Mouse (Mus musculus): ENCODE measurements around the gene Actrt2. TPM values are rescaled to one million over a fixed set of nuclear protein-coding genes. Genes with fewer than 3 reads are reported as not detected.

The Actrt2 gene
- polyA plus RNA-seq, 1 experiment: 0.06 TPM

GRCm38 (mm10) chr4:154672027-154672426 lies 4.4 kb upstream of the Actrt2 start:
- no peak for TF ChIP-seq CTCF (conservative IDR thresholded peaks at IDR 0.05; ENCODE audit: insufficient read depth, insufficient read length, low read depth, low read length)
- no peak for TF ChIP-seq POLR2A (IDR thresholded peaks at IDR 0.05; ENCODE audit: low read depth, low read length)
- Histone ChIP-seq H3K4me1 (ENCODE audit: control insufficient read depth, insufficient read depth, low read length) (0 out of 2 replicates have a peak, but pooled peaks cover 7% of the 10 kb centered on the region), H3K27ac (ENCODE audit: insufficient read depth, low read depth, low read length) (peak overlapping the region; percentile 71), H3K4me3 (ENCODE audit: insufficient read depth, low read depth, low read length) (no peak overlapping the region), H3K36me3 (ENCODE audit: control insufficient read depth, insufficient read depth, low read length) (no peaks in the 10 kb centered on the region), H3K27me3 (replicated peaks; ENCODE audit: control insufficient read depth, insufficient read depth, low read length) (no peaks in the 10 kb centered on the region)
- no peak for DNase-seq
- 31% methylated on average over 1 of the region's 1 CpGs for WGBS

GRCm38 (mm10) chr4:154671232-154671912 lies 3.7 kb upstream of the Actrt2 start:
- Histone ChIP-seq H3K27ac (ENCODE audit: insufficient read depth, low read depth, low read length) (peak overlapping the region; percentile 88), H3K36me3 (ENCODE audit: control insufficient read depth, insufficient read depth, low read length) (no peaks in the 10 kb centered on the region), H3K4me3 (ENCODE audit: insufficient read depth, low read depth, low read length) (no peak overlapping the region), H3K4me1 (ENCODE audit: control insufficient read depth, insufficient read depth, low read length) (0 out of 2 replicates have a peak, but pooled peaks cover 7% of the 10 kb centered on the region), H3K27me3 (replicated peaks; ENCODE audit: control insufficient read depth, insufficient read depth, low read length) (no peaks in the 10 kb centered on the region)
- TF ChIP-seq CTCF (conservative IDR thresholded peaks at IDR 0.05; ENCODE audit: insufficient read depth, insufficient read length, low read depth, low read length) (no peak), POLR2A (IDR thresholded peaks at IDR 0.05; ENCODE audit: low read depth, low read length) (no peak)
- peak; percentile 85 for DNase-seq
- WGBS: 20% methylated on average over 8 of the region's 8 CpGs

GRCm38 (mm10) chr4:154662681-154663215 lies 4.9 kb downstream of the Actrt2 start:
- H3K27ac ChIP-seq (ENCODE audit: insufficient read depth, low read depth, low read length): no peak overlapping the region
- no peak for DNase-seq
- no peak for TF ChIP-seq CTCF (conservative IDR thresholded peaks at IDR 0.05; ENCODE audit: insufficient read depth, insufficient read length, low read depth, low read length)
- no peaks in the 10 kb centered on the region for H3K4me1 ChIP-seq (ENCODE audit: control insufficient read depth, insufficient read depth, low read length)
- no peak overlapping the region for H3K4me3 ChIP-seq (ENCODE audit: insufficient read depth, low read depth, low read length)
- no peaks in the 10 kb centered on the region for H3K36me3 ChIP-seq (ENCODE audit: control insufficient read depth, insufficient read depth, low read length)
- no peaks in the 10 kb centered on the region for H3K27me3 ChIP-seq (replicated peaks; ENCODE audit: control insufficient read depth, insufficient read depth, low read length)
- WGBS: 61% methylated on average over 12 of the region's 12 CpGs

- Histone ChIP-seq H3K4me3 (ENCODE audit: insufficient read depth, low read depth, low read length) (no peak overlapping the region), H3K27ac (ENCODE audit: insufficient read depth, low read depth, low read length) (no peak overlapping the region), H3K36me3 (ENCODE audit: control insufficient read depth, insufficient read depth, low read length) (no peaks in the 10 kb centered on the region), H3K27me3 (replicated peaks; ENCODE audit: control insufficient read depth, insufficient read depth, low read length) (no peaks in the 10 kb centered on the region), H3K4me1 (ENCODE audit: control insufficient read depth, insufficient read depth, low read length) (no peaks in the 10 kb centered on the region)
- WGBS: 38% methylated on average over 6 of the region's 6 CpGs
- TF ChIP-seq POLR2A (IDR thresholded peaks at IDR 0.05; ENCODE audit: low read depth, low read length): no peak
- TF ChIP-seq CTCF (conservative IDR thresholded peaks at IDR 0.05; ENCODE audit: insufficient read depth, insufficient read length, low read depth, low read length): no peak
- DNase-seq: no peak
These were observed 6.4 kb downstream of the Actrt2 start for GRCm38 (mm10) chr4:154661256-154661655.

GRCm38 (mm10) chr4:154660025-154660424 lies 7.6 kb downstream of the Actrt2 start:
- TF ChIP-seq POLR2A (IDR thresholded peaks at IDR 0.05; ENCODE audit: low read depth, low read length) (no peak), CTCF (conservative IDR thresholded peaks at IDR 0.05; ENCODE audit: insufficient read depth, insufficient read length, low read depth, low read length) (no peak)
- Histone ChIP-seq H3K4me3 (ENCODE audit: insufficient read depth, low read depth, low read length) (no peak overlapping the region), H3K27me3 (replicated peaks; ENCODE audit: control insufficient read depth, insufficient read depth, low read length) (no peaks in the 10 kb centered on the region), H3K4me1 (ENCODE audit: control insufficient read depth, insufficient read depth, low read length) (no peaks in the 10 kb centered on the region), H3K27ac (ENCODE audit: insufficient read depth, low read depth, low read length) (no peak overlapping the region), H3K36me3 (ENCODE audit: control insufficient read depth, insufficient read depth, low read length) (no peaks in the 10 kb centered on the region)
- DNase-seq: no peak

GRCm38 (mm10) chr4:154655134-154655910 lies 12.3 kb downstream of the Actrt2 start:
- DNase-seq: peak; percentile 62
- Histone ChIP-seq H3K36me3 (ENCODE audit: control insufficient read depth, insufficient read depth, low read length) (no peaks in the 10 kb centered on the region), H3K4me1 (ENCODE audit: control insufficient read depth, insufficient read depth, low read length) (no peaks in the 10 kb centered on the region), H3K4me3 (ENCODE audit: insufficient read depth, low read depth, low read length) (no peak overlapping the region), H3K27ac (ENCODE audit: insufficient read depth, low read depth, low read length) (no peak overlapping the region), H3K27me3 (replicated peaks; ENCODE audit: control insufficient read depth, insufficient read depth, low read length) (no peaks in the 10 kb centered on the region)
- 64% methylated on average over 15 of the region's 15 CpGs for WGBS
- TF ChIP-seq POLR2A (IDR thresholded peaks at IDR 0.05; ENCODE audit: low read depth, low read length) (no peak), CTCF (conservative IDR thresholded peaks at IDR 0.05; ENCODE audit: insufficient read depth, insufficient read length, low read depth, low read length) (no peak)

GRCm38 (mm10) chr4:154652494-154652893 lies 15.2 kb downstream of the Actrt2 start:
- no peaks in the 10 kb centered on the region for H3K27me3 ChIP-seq (replicated peaks; ENCODE audit: control insufficient read depth, insufficient read depth, low read length)
- WGBS: 15% methylated on average over 5 of the region's 5 CpGs
- no peaks in the 10 kb centered on the region for H3K36me3 ChIP-seq (ENCODE audit: control insufficient read depth, insufficient read depth, low read length)
- TF ChIP-seq CTCF (conservative IDR thresholded peaks at IDR 0.05; ENCODE audit: insufficient read depth, insufficient read length, low read depth, low read length) (no peak), POLR2A (IDR thresholded peaks at IDR 0.05; ENCODE audit: low read depth, low read length) (no peak)
- DNase-seq: no peak
- no peak overlapping the region for H3K27ac ChIP-seq (ENCODE audit: insufficient read depth, low read depth, low read length)
- H3K4me1 ChIP-seq (ENCODE audit: control insufficient read depth, insufficient read depth, low read length): no peaks in the 10 kb centered on the region
- H3K4me3 ChIP-seq (ENCODE audit: insufficient read depth, low read depth, low read length): no peak overlapping the region

Measured in kidney, adult 2 months (tissue).